Mouse (Mus musculus): ENCODE measurements at regions not wholly inside any gene's neighbourhood (a gene's known extent, or its start where the extent isn't known, plus 50 kb on each side); places are given as distances from the start of the nearest gene placed in this dataset.
"Not testable (repeated sequence)": the region's sequence is repeated elsewhere in the genome, so short reads cannot be mapped to it uniquely, and the experiment has no call there.

- peak; percentile 76 for DNase-seq
Observed at GRCm38 (mm10) chr13:46023630-46024041, 58.8 kb upstream of the Atxn1 start.

DNA sequence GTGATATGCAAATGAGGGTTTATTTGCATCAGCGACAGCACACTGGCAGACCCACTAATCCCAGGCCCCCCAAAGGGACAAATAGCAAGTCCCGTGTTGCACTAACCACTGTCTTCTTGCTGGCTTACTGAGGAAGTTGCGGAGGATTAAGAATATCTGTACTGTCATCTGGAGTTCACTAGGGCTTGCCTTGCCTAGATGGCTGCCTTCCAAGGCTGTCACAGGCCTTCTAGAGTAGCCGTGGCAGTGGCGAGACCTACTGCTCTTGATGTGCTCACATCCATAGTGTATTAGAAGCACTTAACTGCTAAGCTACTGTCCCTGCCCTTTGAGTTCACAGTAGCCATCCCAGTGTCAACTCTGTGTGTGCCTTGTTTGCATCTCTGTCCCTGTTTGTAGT is 58.4 kb upstream of the Atxn1 start:
- no peak for DNase-seq

- peak; percentile 68 for DNase-seq
Observed at GRCm38 (mm10) chr13:46020945-46021835, 56.4 kb upstream of the Atxn1 start.

DNA sequence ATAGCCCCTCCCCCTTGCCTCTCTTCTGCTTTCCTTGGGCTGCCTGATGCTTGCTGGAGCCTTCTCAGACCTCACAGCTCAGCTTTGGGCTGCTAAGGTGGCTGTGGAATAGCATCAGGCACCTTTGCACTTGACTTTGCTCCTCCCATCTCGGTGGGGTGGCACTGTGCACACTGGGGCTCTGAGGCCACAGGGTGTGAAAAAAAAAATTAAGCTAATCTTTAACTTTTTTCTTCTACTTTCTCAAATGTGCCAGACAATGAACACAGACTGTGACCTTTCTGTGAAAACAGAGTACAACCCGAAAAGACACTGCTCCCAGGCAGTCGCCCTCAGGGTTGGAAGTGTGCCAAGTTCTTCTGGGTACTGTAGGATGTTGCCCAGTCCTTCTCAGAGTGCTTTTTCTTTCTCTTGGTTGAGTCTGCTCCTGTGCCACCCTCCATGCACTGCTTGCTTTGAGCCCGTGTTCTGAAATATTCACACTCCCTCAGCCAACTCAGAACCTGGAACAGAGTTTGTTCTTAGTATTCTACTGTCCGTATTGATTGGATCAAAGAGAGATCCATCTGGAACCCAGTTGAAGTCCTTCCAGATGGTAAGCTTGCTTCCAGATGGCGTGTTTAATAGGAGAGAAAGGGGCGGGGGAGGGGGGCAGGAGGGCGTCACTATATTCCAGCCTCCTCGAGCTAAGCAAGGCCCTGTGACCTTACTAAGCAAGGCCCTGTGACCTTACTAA is 54.8 kb upstream of the Atxn1 start:
- DNase-seq: peak; percentile 94

- no peak for DNase-seq
Observed at GRCm38 (mm10) chr13:46018903-46019430, 54.2 kb upstream of the Atxn1 start.

DNA sequence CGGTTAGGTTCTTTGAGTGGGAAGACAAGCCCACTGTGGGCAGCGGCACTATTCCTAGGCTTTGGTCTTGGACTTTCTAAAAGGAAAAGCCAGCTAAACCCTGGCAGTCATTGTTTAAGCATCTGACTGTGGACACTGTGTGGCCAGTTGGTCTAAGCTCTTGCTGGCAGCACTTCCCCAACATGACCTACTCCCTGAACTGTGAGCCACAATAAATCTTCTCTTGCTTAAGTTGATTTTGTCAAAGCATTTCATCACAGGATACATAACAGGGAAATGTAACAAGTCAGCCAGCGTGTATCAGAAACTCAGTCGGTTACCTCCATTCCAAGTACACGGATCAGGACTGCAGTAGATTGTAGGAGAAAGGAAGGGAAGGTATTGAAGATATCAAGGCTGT is 52.9 kb upstream of the Atxn1 start:
- no peak for DNase-seq

GRCm38 (mm10) chr13:46017011-46017410 is 52.2 kb upstream of the Atxn1 start:
- not testable (repeated sequence) for DNase-seq

GRCm38 (mm10) chr13:46015231-46015630 is 50.4 kb upstream of the Atxn1 start:
- no peak for DNase-seq

GRCm38 (mm10) chr13:46014637-46015036 is 49.8 kb upstream of the Atxn1 start:
- DNase-seq: no peak

All from kidney, adult 9 months (tissue).